Mouse (Mus musculus): ENCODE measurements around the gene Gm10260. TPM values are rescaled to one million over a fixed set of nuclear protein-coding genes. Genes with fewer than 3 reads are reported as not detected.
A peak's percentile ranks its signal among the peaks of the same experiment; 100 is the strongest.

Gm10260 gene
- polyA plus RNA-seq, 1 experiment from 2014 or later, result 5.4 TPM

DNA sequence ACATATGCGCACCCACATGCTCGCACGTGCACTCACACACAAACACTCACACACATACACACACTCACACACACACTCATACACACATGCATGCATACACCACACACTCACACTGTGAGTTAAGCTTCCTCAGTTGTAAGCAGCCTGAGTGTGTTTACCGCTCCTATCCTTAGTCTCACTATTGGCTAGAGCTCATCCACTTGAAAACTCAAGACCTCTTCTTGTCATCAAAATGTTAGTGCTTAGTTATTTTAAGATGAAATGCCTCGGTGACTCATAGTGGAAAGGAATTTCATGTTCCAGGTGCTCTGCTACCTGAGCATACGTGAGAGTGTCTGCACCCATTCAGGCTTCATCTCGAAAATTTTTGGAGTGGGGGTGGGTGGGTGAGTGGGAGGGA, 21.2 kb upstream of the Gm10260 start:
- no peaks in the 10 kb centered on the region for H3K36me3 ChIP-seq
- peaks cover 7% of the 10 kb centered on the region; the same call in 1 of the 2 replicates for H3K27me3 ChIP-seq (ENCODE audit: low read depth, poor library complexity, severe bottlenecking)
- H3K4me3 ChIP-seq, result no peak overlapping the region
- DNase-seq (ENCODE audit: low spot score), result peak; percentile 23
- 90% methylated on average over 7 of the region's 7 CpGs for WGBS
- H3K27ac ChIP-seq, result peak overlapping the region; percentile 46; the same call in 1 of the 2 replicates
- H3K4me1 ChIP-seq, result peaks cover 57% of the 10 kb centered on the region
- H3K9me3 ChIP-seq (replicated peaks), result no peaks in the 10 kb centered on the region

DNA sequence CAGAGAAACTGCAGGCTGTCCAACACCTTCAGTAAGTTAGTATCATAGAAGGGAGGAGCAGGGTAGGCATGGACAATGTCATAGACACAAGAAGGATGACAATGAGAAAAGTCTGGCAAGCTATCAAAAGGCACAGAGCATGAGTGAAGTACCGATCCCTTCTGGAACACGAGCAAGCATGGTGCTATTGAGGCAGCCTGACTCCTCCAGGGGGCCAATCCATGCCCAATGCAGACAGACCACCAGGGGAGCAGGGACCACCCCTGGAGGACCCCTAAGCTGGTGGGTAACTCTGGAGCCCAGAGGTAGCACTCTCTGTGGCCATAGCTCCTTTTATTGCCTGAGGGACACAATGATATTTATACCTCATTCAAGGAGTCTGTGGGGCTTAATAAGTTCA, 20.1 kb upstream of the Gm10260 start:
- DNase-seq (ENCODE audit: low spot score), result peak; percentile 27
- Histone ChIP-seq H3K27ac (peak overlapping the region; percentile 36; the same call in 1 of the 2 replicates), H3K36me3 (no peaks in the 10 kb centered on the region), H3K9me3 (replicated peaks) (no peaks in the 10 kb centered on the region), H3K27me3 (ENCODE audit: low read depth, poor library complexity, severe bottlenecking) (peaks cover 7% of the 10 kb centered on the region; the same call in 1 of the 2 replicates), H3K4me1 (peaks cover 47% of the 10 kb centered on the region), H3K4me3 (no peak overlapping the region)
- WGBS, result 79% methylated on average over 2 of the region's 2 CpGs

DNA sequence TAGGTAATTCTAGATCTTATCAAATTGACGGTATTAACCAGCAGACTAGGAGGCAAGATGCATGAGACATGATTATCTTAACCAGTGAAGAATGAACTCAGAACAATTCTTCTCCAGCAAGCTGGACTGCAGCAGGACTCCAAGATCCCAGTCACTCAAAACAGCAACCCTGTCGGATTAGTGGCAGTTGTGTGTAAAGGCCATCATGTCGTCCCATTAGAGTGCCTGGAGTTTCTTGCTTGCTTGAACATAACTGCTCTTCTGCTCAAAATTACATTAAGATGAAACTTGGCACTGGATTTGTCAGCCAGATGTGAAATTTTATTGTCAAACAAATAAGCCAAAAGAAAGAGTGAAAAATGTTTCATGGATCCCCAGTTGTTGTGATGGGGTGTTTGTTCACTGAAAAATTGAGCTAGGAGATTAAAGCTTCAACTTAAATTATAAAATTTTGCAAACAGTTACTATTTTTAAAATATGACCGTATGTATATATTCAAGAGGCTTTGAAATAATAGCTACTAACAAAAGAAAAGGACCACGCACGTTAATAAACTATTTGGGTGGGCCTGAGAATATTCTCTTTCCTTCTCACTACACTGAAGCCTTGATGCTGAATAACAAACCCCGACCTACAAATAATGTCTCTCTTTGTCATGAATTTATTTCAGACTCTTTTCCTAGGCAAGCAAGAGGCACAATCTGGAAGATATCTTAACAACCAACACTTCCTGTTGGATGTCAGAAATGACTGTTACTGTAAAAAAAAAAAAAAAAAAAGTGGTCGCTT, 19.4 kb upstream of the Gm10260 start:
- 88% methylated on average over 8 of the region's 8 CpGs for WGBS
- Histone ChIP-seq H3K36me3 (no peaks in the 10 kb centered on the region), H3K27me3 (ENCODE audit: low read depth, poor library complexity, severe bottlenecking) (peaks cover 7% of the 10 kb centered on the region; the same call in 1 of the 2 replicates), H3K4me1 (peaks cover 40% of the 10 kb centered on the region), H3K4me3 (no peak overlapping the region), H3K9me3 (replicated peaks) (no peaks in the 10 kb centered on the region), H3K27ac (no peak overlapping the region)
- DNase-seq (ENCODE audit: low spot score), result no peak

DNA sequence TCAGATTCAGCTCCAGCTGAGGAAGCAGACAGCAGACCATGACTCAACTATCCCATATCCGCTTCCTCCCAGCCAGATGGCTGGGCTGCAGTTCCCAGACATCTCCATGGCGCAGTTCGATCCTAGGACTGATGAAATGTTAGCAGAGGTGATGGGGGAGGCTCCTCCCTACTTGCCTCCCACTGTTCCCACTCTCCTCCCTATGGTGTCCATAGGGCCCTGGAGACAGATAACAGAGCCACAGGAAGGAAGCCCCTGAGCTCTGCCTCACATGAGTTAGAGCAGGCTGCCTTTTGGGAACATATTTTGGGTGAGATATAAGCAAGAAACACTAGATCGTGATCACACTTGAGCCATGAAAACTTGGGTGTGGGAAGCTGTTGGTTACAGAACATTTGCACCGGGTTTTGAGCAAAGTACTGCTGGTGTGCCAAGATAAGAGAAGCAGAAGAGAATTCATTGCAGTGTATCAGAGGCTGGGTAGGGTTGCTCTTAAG, 18.3 kb upstream of the Gm10260 start:
- WGBS, result 89% methylated on average over 5 of the region's 5 CpGs
- DNase-seq (ENCODE audit: low spot score), result peak; percentile 23
- Histone ChIP-seq H3K36me3 (no peaks in the 10 kb centered on the region), H3K4me1 (peaks cover 29% of the 10 kb centered on the region), H3K27me3 (ENCODE audit: low read depth, poor library complexity, severe bottlenecking) (peaks cover 3% of the 10 kb centered on the region; the same call in 1 of the 2 replicates), H3K4me3 (no peak overlapping the region), H3K9me3 (replicated peaks) (no peaks in the 10 kb centered on the region), H3K27ac (no peak overlapping the region)

DNA sequence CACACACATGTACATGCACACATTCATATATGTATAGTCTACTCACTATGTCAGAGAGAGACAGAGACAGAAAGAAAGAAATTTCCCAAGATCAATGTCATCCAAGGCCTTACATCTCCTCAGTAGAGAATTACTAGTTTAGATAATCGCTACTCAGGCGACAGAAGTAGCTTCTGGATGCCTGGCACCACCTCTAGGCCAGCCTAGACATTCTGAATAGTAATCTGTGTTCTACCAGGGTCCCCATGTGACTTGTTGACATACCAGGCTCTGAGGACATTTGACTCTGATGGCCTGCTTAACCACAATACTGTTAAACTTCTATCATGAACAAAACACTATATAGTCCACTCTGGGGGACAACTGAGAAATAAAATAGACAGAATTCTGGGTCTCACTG, 17.2 kb upstream of the Gm10260 start:
- 88% methylated on average over 2 of the region's 2 CpGs for WGBS
- Histone ChIP-seq H3K36me3 (no peaks in the 10 kb centered on the region), H3K27ac (no peak overlapping the region), H3K4me1 (peaks cover 25% of the 10 kb centered on the region), H3K9me3 (replicated peaks) (no peaks in the 10 kb centered on the region), H3K4me3 (no peak overlapping the region), H3K27me3 (ENCODE audit: low read depth, poor library complexity, severe bottlenecking) (no peaks in the 10 kb centered on the region)
- peak; percentile 12 for DNase-seq (ENCODE audit: low spot score)

DNA sequence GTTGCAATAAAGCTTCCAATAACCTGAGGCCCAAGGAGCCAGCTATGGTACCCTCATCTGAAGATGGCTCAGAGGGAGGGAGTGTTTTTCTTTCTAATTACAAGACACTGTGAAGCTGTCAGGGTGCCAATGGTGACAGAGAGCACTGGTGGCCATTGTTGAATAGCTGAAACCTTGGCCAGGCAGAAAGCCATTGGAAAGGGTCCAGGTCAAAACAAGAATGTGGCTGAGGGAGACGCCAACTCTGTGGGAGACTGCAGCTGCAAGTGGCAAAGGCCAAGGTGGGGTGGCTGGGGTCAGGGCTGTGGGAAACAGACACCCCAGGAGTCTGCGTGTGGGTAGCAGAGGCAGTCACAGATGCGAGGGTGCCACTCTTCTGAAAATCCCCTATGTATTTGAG, 16.3 kb upstream of the Gm10260 start:
- Histone ChIP-seq H3K27me3 (ENCODE audit: low read depth, poor library complexity, severe bottlenecking) (no peaks in the 10 kb centered on the region), H3K36me3 (no peaks in the 10 kb centered on the region), H3K4me3 (no peak overlapping the region), H3K9me3 (replicated peaks) (no peaks in the 10 kb centered on the region), H3K27ac (no peak overlapping the region), H3K4me1 (peaks cover 16% of the 10 kb centered on the region)
- peak; percentile 22 for DNase-seq (ENCODE audit: low spot score)
- WGBS, result 82% methylated on average over 3 of the region's 3 CpGs

DNA sequence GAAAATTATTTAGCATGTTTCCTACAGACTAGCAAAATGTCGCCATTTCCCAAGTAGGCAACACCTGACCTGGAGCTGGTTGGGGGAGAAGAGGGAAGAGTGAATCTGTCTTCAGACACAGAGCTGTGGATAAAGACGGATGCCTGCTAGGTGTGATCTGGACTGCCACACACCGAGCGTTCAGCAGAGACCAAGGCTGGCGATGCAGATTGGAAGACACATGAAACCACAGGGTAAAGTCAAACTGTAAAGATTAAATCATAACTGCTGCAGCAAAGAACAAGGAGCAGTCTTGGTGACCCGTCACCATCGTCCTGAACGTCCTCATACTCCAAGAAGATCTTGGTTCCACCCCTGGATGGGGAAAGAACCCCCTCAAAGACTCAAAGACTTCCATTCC, 15.5 kb upstream of the Gm10260 start:
- Histone ChIP-seq H3K27me3 (ENCODE audit: low read depth, poor library complexity, severe bottlenecking) (no peaks in the 10 kb centered on the region), H3K9me3 (replicated peaks) (no peaks in the 10 kb centered on the region), H3K27ac (no peak overlapping the region), H3K4me1 (peaks cover 10% of the 10 kb centered on the region), H3K4me3 (no peak overlapping the region), H3K36me3 (no peaks in the 10 kb centered on the region)
- peak; percentile 6 for DNase-seq (ENCODE audit: low spot score)
- WGBS, result 91% methylated on average over 8 of the region's 8 CpGs

DNA sequence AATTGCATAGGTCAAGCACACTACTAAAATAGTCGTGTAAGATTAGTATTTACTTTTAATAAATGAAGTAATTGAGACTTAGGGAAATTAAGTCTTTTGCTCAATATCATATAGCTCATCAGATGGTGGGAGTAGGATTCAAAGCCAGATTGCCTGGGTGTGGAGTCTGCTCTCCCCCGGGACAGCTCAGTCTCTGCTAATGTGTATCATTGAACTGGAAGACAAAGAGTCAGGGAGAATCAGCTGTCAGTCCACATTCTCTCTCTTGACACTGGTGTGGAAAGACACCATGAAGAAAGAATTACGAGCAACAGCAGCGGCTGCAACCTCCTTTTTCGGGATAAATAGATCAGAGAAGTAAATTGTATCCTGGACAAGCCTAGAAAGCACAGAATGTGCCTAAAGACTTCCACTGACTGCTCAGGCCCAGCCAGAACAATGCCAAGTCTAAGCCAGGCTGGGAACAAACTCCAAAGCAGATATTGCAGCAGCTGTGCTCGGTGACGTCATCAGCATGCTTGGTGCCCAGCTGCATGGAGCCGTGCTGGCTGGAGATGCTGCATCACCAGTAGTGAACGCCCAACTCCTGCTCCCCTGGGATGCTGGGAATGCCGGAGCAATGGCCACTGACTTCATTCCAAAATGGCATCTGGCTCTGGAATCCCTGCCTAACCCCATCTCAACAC, 14.5 kb upstream of the Gm10260 start:
- peak; percentile 30 for DNase-seq (ENCODE audit: low spot score)
- H3K9me3 ChIP-seq (replicated peaks), result no peaks in the 10 kb centered on the region
- H3K4me1 ChIP-seq, result peaks cover 4% of the 10 kb centered on the region; the same call in 1 of the 2 replicates
- no peaks in the 10 kb centered on the region for H3K27me3 ChIP-seq (ENCODE audit: low read depth, poor library complexity, severe bottlenecking)
- H3K4me3 ChIP-seq, result no peak overlapping the region
- 85% methylated on average over 10 of the region's 10 CpGs for WGBS
- H3K27ac ChIP-seq, result no peak overlapping the region
- no peaks in the 10 kb centered on the region for H3K36me3 ChIP-seq

DNA sequence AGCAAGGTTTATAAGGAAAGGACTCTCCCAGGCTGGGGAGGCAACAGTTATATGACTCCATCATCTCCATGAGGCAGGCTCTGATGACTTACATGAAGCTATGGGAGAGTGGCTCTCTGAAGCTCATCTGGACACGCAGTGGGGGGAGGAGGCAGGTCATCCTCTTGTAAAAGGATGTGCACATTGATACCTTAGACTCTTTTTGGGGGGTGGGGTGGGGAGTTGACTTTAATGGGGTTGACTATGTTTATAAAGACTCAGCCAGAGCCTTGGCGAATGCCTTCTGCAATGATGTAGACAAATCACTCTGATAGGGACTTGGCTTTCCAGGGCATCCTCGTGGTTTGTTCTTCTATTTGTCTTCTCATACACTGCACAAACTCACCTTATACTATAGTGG, 8.8 kb upstream of the Gm10260 start:
- WGBS, result 92% methylated on average over 3 of the region's 3 CpGs
- Histone ChIP-seq H3K27me3 (ENCODE audit: low read depth, poor library complexity, severe bottlenecking) (no peaks in the 10 kb centered on the region), H3K9me3 (replicated peaks) (no peaks in the 10 kb centered on the region), H3K36me3 (no peaks in the 10 kb centered on the region), H3K4me1 (no peaks in the 10 kb centered on the region), H3K4me3 (no peak overlapping the region), H3K27ac (no peak overlapping the region)
- no peak for DNase-seq (ENCODE audit: low spot score)

DNA sequence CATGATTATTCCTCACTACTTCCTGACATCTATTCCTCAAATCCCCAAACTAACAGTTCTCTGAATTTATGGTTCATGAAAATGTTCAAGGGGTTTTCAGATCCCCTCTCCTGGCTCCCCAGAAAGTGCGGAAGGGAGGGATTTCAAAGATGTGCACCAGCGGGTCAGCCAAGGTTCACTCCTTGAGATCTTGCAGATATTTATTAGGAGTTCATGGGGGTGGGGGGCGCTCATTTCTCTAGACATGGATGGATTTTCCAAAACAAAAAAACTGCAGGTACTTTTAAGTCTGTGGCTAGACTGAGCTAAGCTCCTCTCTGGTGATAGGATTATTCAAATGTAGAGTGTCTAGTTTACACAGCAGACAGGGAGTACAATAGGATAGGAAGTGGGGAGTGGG, 8.4 kb upstream of the Gm10260 start:
- H3K27me3 ChIP-seq (ENCODE audit: low read depth, poor library complexity, severe bottlenecking), result no peaks in the 10 kb centered on the region
- no peak overlapping the region for H3K27ac ChIP-seq
- no peak for DNase-seq (ENCODE audit: low spot score)
- no peaks in the 10 kb centered on the region for H3K36me3 ChIP-seq
- no peaks in the 10 kb centered on the region for H3K9me3 ChIP-seq (replicated peaks)
- WGBS, result 83% methylated on average over 3 of the region's 3 CpGs
- H3K4me1 ChIP-seq, result peaks cover 3% of the 10 kb centered on the region; the same call in 1 of the 2 replicates
- no peak overlapping the region for H3K4me3 ChIP-seq

DNA sequence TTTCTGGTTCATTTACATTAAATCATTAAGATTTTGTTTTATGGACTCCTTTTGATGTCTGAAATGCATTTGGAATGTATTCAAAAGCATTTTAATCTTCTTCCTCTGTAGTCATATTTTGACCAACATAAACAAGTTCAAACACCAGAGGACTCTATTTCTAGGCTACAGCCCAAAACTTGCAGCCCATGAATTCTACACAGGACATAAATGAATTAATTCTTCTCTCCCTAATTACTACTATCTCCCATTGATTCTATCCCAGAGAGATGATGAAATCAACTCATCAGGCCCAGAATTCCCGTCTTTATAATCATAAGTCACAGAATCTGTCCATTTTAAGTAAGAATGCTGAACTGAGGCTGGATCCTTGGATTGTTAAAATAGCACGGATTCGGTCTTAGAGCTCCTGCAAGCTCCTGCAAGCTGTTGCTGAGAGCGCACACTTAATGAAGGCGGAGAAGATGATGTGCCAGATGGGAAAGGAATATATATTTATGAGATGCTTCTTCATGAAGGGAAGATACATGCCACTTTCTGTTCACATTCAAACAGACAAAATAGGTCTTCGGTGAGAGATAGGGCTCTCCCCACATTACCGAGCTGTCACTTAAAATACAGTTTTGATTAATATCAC, 7.7 kb upstream of the Gm10260 start:
- H3K4me1 ChIP-seq, result peaks cover 10% of the 10 kb centered on the region; the same call in 1 of the 2 replicates
- 90% methylated on average over 7 of the region's 7 CpGs for WGBS
- H3K4me3 ChIP-seq, result no peak overlapping the region
- no peaks in the 10 kb centered on the region for H3K27me3 ChIP-seq (ENCODE audit: low read depth, poor library complexity, severe bottlenecking)
- H3K36me3 ChIP-seq, result no peaks in the 10 kb centered on the region
- no peak for DNase-seq (ENCODE audit: low spot score)
- no peaks in the 10 kb centered on the region for H3K9me3 ChIP-seq (replicated peaks)
- no peak overlapping the region for H3K27ac ChIP-seq

DNA sequence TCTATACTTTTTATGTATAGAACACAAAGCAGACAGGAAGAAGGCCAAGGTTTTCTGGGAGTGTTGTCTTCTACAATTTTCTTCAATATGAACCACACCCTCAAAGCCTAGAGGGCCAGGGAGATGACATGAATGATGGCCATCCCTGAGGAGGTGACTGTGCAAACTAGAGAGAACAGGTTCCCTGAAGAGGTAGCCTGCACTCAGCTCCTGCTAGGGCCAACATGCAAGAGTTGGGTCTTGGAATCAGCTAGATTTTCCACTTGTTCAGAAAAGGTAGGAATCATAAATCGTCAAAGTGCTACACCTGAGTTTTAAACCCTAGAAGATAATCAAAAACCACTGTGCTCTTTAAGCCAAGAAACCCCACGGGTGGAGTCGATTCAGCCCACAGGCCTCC, 6.2 kb upstream of the Gm10260 start:
- no peaks in the 10 kb centered on the region for H3K27me3 ChIP-seq (ENCODE audit: low read depth, poor library complexity, severe bottlenecking)
- H3K4me1 ChIP-seq, result peaks cover 10% of the 10 kb centered on the region; the same call in 1 of the 2 replicates
- no peaks in the 10 kb centered on the region for H3K9me3 ChIP-seq (replicated peaks)
- H3K36me3 ChIP-seq, result no peaks in the 10 kb centered on the region
- WGBS, result 89% methylated on average over 3 of the region's 3 CpGs
- no peak for DNase-seq (ENCODE audit: low spot score)
- no peak overlapping the region for H3K27ac ChIP-seq
- no peak overlapping the region for H3K4me3 ChIP-seq

DNA sequence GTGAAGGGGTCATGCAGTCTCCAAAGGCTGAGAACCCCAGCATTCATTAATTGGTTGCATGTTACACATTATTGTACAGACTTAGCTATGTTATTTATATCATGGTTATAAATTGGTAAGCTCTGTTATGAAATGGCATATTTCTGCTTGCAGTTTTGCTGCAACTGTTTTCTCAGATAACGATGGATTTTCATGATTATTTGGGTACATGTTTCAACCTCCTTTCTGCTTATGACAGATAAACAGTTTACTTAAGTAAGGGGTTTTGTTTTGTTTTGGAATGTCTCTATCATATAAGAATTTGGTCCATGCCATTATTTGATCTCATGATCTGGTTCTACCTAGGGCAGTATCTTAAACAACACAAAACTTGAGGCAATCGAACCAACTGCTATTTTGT, 5.5 kb upstream of the Gm10260 start:
- WGBS, result 91% methylated on average over 2 of the region's 2 CpGs
- DNase-seq (ENCODE audit: low spot score), result no peak
- no peak overlapping the region for H3K4me3 ChIP-seq
- H3K36me3 ChIP-seq, result no peaks in the 10 kb centered on the region
- H3K4me1 ChIP-seq, result peaks cover 10% of the 10 kb centered on the region; the same call in 1 of the 2 replicates
- H3K9me3 ChIP-seq (replicated peaks), result no peaks in the 10 kb centered on the region
- no peaks in the 10 kb centered on the region for H3K27me3 ChIP-seq (ENCODE audit: low read depth, poor library complexity, severe bottlenecking)
- no peak overlapping the region for H3K27ac ChIP-seq
